Mouse (Mus musculus): ENCODE results near the gene Kalrn.

Gene Kalrn

GRCm38 (mm10) chr16:34427654-34428053, 145.7 kb downstream of the Kalrn start:
- DNase-seq (ENCODE audit: low spot score) = no peak

GRCm38 (mm10) chr16:34421473-34421872, 151.9 kb downstream of the Kalrn start:
- DNase-seq (ENCODE audit: low spot score) = no peak

GRCm38 (mm10) chr16:34417966-34418365, 155.4 kb downstream of the Kalrn start:
- no peak for DNase-seq (ENCODE audit: low spot score)

GRCm38 (mm10) chr16:34417383-34417782, 155.9 kb downstream of the Kalrn start:
- DNase-seq (ENCODE audit: low spot score) = no peak

- DNase-seq (ENCODE audit: low spot score) = no peak
Observed at GRCm38 (mm10) chr16:34414581-34414980, 158.8 kb downstream of the Kalrn start.

GRCm38 (mm10) chr16:34413868-34414333, 159.4 kb downstream of the Kalrn start:
- no peak for DNase-seq (ENCODE audit: low spot score)

GRCm38 (mm10) chr16:34407036-34407435, 166.3 kb downstream of the Kalrn start:
- no peak for DNase-seq (ENCODE audit: low spot score)

GRCm38 (mm10) chr16:34405094-34405493, 168.2 kb downstream of the Kalrn start:
- no peak for DNase-seq (ENCODE audit: low spot score)

- DNase-seq (ENCODE audit: low spot score) = no peak
Observed at GRCm38 (mm10) chr16:34401216-34401615, 172.1 kb downstream of the Kalrn start.

- DNase-seq (ENCODE audit: low spot score) = no peak
Observed at GRCm38 (mm10) chr16:34400102-34400728, 173.1 kb downstream of the Kalrn start.

GRCm38 (mm10) chr16:34395221-34395811, 178.0 kb downstream of the Kalrn start:
- DNase-seq (ENCODE audit: low spot score) = no peak

GRCm38 (mm10) chr16:34389520-34390271, 183.6 kb downstream of the Kalrn start:
- DNase-seq (ENCODE audit: low spot score) = no peak

- no peak for DNase-seq (ENCODE audit: low spot score)
Observed at GRCm38 (mm10) chr16:34388871-34389270, 184.5 kb downstream of the Kalrn start.

- no peak for DNase-seq (ENCODE audit: low spot score)
Observed at GRCm38 (mm10) chr16:34385065-34385464, 188.3 kb downstream of the Kalrn start.

GRCm38 (mm10) chr16:34382992-34383391, 190.3 kb downstream of the Kalrn start:
- DNase-seq (ENCODE audit: low spot score) = no peak

- no peak for DNase-seq (ENCODE audit: low spot score)
Observed at GRCm38 (mm10) chr16:34376166-34376857, 197.0 kb downstream of the Kalrn start.

- DNase-seq (ENCODE audit: low spot score) = no peak
Observed at GRCm38 (mm10) chr16:34373519-34373918, 199.8 kb downstream of the Kalrn start.

GRCm38 (mm10) chr16:34372103-34372741, 201.1 kb downstream of the Kalrn start:
- DNase-seq (ENCODE audit: low spot score) = no peak

GRCm38 (mm10) chr16:34359206-34359605, 214.1 kb downstream of the Kalrn start:
- no peak for DNase-seq (ENCODE audit: low spot score)

- no peak for DNase-seq (ENCODE audit: low spot score)
Observed at GRCm38 (mm10) chr16:34355547-34355946, 217.8 kb downstream of the Kalrn start.

GRCm38 (mm10) chr16:34354042-34354441, 219.3 kb downstream of the Kalrn start:
- DNase-seq (ENCODE audit: low spot score) = no peak

GRCm38 (mm10) chr16:34352747-34353146, 220.6 kb downstream of the Kalrn start:
- DNase-seq (ENCODE audit: low spot score) = no peak
